Comparison of ENCODE assay signal across 24 mouse cellular contexts in genomic region chr19:29326822-29327552, GRCm38 (mm10). TPM values are rescaled to one million over a fixed set of nuclear protein-coding genes. Genes with fewer than 3 reads are reported as not detected.
"Had no signal": no experiment of that assay in that cellular context is flagged by ENCODE, and none has a peak within 500 bp of the region (broad histone marks: within the 10 kb centered on the region; RNA-seq: fewer than 3 reads in every experiment).

No protein-coding gene starts in this region.

- H3K36me3 ChIP-seq: lung, embryonic 15.5 days; midbrain, embryonic 13.5 days; midbrain, embryonic 15.5 days; neural tube, embryonic 12.5 days; stomach, embryonic 15.5 days had no signal

- H3K4me2 ChIP-seq: lung, embryonic 15.5 days; midbrain, embryonic 11.5 days; midbrain, embryonic 13.5 days; midbrain, embryonic 15.5 days; neural tube, embryonic 12.5 days; stomach, embryonic 15.5 days had no signal

- ATAC-seq: liver, postnatal 0 days; lung, postnatal 0 days; midbrain, embryonic 13.5 days; midbrain, embryonic 15.5 days had no signal

- H3K9ac ChIP-seq: liver, postnatal 0 days; lung, embryonic 15.5 days; midbrain, embryonic 13.5 days; midbrain, embryonic 15.5 days; neural tube, embryonic 12.5 days; stomach, embryonic 15.5 days had no signal

- H3K4me3 ChIP-seq: lung, embryonic 15.5 days; megakaryocyte, embryonic 14.5 days; midbrain, embryonic 13.5 days; midbrain, embryonic 15.5 days; neural tube, embryonic 12.5 days; stomach, embryonic 15.5 days had no signal

- H3K4me1 ChIP-seq: lung, embryonic 15.5 days; stomach, embryonic 15.5 days had no signal

- H3K9me3 ChIP-seq: lung, embryonic 15.5 days; megakaryocyte, embryonic 14.5 days; midbrain, embryonic 13.5 days; midbrain, embryonic 15.5 days; neural tube, embryonic 12.5 days; stomach, embryonic 15.5 days had no signal

- H3K27ac ChIP-seq: lung, embryonic 15.5 days; macrophage; midbrain, embryonic 13.5 days; midbrain, embryonic 15.5 days; neural tube, embryonic 12.5 days; stomach, embryonic 15.5 days; stomach, postnatal 0 days had no signal

- DNase-seq: liver, postnatal 0 days; lung, adult 2 months; lung, postnatal 14 days; lung, postnatal 36 days; right cerebral cortex, postnatal 14 days; thymus, adult 18-20 months; thymus, postnatal 14 days; thymus, postnatal 4 days had no signal

- H3K27me3 ChIP-seq: midbrain, embryonic 15.5 days; neural tube, embryonic 12.5 days; stomach, embryonic 15.5 days had no signal

RNA-seq across cellular contexts. Expression of gene Insl6, which starts 1.8 kb away (rescaled TPM):
- total RNA-seq: midbrain, postnatal 0 days had no signal

RNA-seq across cellular contexts. Expression of gene Rln1, which starts 7.5 kb away (rescaled TPM):
- total RNA-seq: megakaryocyte progenitor cell, adult 5-6 weeks; monocyte, adult 5-6 weeks; neutrophil, adult 5-6 weeks had no signal
- polyA plus RNA-seq: liver, postnatal 0 days; lung, adult 2 months; lung, embryonic 15.5 days; macrophage; spleen, adult 2 months; stomach, postnatal 0 days; testis, adult 2 months had no signal
